Mouse (Mus musculus) E14TG2a.4 (cell line): Measurements from ENCODE around the gene Ptbp3.

Experiments used
- CTCF ChIP-seq: conservative IDR thresholded peaks from 2 replicates; pipeline ENCODE4 v1.5.1; 2014; ENCODE audit warnings: low read length
- NANOG ChIP-seq: IDR thresholded peaks from 2 replicates; pipeline ENCODE4 v1.6.1; 2014; ENCODE audit warnings: borderline replicate concordance, low read length, mixed read lengths
- POU5F1 ChIP-seq: IDR thresholded peaks from 2 replicates; pipeline ENCODE4 v1.6.1; 2014; ENCODE audit warnings: low read length, borderline replicate concordance

DNA sequence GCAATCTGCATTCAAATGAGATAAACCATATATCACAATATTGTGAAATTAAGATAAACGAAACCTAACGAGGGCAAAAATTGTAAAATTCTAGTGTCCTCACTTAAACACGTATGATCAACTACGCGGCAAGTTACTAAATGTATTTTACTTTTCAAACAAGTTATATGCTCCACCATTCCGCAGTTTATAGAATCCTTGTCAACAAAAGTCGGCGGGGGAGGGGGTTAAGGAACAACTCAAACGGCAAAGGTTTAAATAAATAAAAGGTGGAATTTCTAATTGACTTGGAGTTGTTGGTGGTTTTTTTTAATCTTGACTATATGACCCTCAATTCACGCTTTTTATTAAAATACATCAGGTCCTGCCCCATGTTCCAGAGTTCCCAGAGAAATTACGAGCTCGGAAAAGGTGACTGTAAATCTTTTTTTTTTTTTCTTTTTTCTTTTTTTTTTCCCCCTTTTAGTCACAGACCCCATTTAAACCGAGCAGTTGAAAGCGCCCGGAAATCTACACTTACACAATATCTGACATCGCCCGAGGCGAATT lies 1.1 kb downstream of the Ptbp3 start:
- TF ChIP-seq CTCF (no peak), POU5F1 (no peak), NANOG (no peak; the same call in 1 of the 2 replicates)
